Mouse (Mus musculus) T-cell, adult 2 months (primary cell): ENCODE data around the gene Rfx3.

Source experiments
- DNase-seq: peaks from one replicate; pipeline ENCODE4 v3.0.0; 2022; ENCODE audit warnings: low spot score

Rfx3 gene

GRCm38 (mm10) chr19:27718931-27719330 lies 292.0 kb downstream of the Rfx3 start:
- DNase-seq = no peak

DNA sequence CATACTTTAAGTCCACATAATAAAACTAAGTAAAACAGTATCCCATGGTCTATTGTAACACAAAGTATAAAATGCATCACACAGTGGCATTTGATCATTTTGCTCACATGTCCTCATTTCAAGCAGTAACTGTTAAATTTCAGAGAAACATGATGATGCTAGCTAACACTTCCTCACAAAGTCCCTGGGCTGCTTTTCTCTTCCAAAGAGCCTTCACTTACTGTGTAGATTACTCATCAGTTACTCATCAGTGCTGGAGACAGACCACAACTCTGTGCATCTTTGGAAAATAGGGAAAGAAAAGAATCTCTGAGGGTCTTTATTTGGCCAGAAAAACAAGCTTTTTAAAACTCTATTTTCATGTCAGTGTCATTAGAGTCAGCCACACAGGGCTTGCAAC lies 294.7 kb downstream of the Rfx3 start:
- no peak for DNase-seq
